Mouse (Mus musculus) inflammation-experienced regulatory T-cells, adult 6 months (primary cell): ENCODE measurements around the gene Iah1. TPM values are rescaled to one million over a fixed set of nuclear protein-coding genes. Genes with fewer than 3 reads are reported as not detected.

Experiments
- ATAC-seq: one replicate; pipeline ENCODE4 v1.8.0; 2017
- polyA plus RNA-seq, 3 experiments: library from polyadenylated mRNA; unstranded; fragments of 100-300 nt; shearing (Covaris generic); gene quantifications; one replicate each; pipeline ENCODE4 v1.2.1; 2017

The Iah1 gene
- polyA plus RNA-seq, 3 experiments from 2014 or later: 43.6 to 48.9 (median 46.6) TPM

DNA sequence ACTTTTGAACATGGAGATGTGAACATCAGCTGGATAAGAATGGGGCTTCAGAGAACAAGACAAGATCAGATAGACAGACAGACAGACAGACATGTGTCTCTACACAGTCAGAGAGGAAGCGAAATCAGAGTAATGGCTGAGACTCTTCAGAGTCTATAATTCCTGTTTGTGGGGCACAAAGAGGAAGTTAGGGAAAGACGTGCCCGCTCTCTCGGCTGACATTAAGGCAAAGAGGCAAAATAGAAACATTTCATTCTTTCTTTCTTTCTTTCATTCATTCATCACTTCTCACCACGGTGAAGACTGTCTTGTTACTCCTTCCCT lies 52.9 kb downstream of the Iah1 start:
- ATAC-seq: no peak

DNA sequence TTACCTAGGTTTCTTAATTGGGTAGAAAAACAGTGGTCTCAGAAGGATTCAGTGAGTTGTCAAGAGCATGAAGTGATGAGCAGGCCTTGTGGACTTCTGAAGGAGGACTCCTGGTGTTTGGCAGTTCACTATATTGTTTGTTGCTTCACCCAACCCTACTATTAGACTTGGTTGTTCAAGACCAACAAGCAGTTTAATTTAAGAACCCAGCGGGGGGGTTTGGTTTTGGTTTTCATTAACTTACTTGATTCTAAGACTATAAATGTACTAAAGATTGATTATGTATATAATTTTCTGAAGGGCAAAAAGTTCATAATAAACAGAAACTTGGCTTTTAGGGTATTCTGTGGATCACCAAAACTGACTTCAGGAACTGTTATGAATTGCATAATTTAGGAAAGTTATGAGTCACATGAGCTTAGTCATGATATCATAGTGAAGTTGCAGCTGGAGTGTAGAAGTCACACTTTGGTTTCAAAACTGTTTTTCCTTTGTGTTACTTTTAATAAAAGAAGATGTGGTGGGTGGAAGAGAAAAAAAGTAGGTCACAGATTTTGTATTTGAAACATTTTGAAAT lies 53.9 kb downstream of the Iah1 start:
- peak; percentile 24 for ATAC-seq

DNA sequence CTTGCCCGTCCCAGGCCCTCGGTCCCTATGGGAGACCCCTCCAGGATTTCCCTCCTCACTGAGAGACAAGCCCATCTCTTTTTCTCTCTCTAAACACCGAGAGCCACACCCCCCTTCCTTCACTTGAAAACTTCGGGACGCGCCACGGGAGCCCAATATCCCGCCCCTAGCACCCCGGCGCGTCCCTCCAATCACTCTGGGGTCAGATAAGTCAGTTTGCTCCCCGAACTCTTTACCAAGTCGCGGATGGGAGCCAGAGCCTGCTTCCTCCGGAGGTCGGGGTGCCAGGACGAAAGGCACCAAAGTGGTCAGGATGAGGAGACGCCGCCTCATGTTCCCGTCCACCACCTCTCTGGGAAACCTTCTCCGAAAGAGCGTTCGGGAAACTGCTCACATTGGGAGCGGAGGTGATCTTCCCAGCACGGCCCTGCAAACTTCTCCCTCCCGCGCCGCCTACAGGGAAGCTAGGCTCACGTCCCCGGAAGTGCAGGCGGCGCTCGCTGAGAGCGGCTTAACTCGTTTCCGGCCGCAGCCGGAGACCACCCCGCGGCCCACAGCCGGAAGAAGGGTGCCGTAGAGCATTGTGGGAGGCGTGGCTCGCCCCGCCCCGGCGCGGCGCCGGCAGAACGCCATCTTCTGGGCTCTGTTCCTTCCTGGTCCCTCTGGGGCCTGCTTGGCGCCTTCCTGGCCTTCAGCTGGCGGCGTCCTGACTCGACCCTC lies 57.1 kb downstream of the Iah1 start, which contains the start of gene Adam17:
Gene Adam17 (minus strand): TSS at position 533 of the 720 bp plus-strand sequence.
- peak; percentile 92 for ATAC-seq

Other genes with a start within 250 kb of the Iah1 start
- 100 to 1,000 TPM; 105 to 138 (median 128) TPM for gene Cpsf3, start 31.0 kb upstream of the Iah1 start, polyA plus RNA-seq
- 100 to 1,000 TPM in 1 of 3 experiments, 10 to 100 TPM in 2; 70.2 to 102 (median 87.2) TPM for gene Itgb1bp1, start 30.1 kb upstream of the Iah1 start, polyA plus RNA-seq
- gene Adam17, start 57.2 kb downstream of the Iah1 start, polyA plus RNA-seq: 10 to 100 TPM; 47.3 to 68.0 (median 67.7) TPM
- gene Ywhaq, start 101.2 kb downstream of the Iah1 start, polyA plus RNA-seq: 100 to 1,000 TPM; 167 to 333 (median 215) TPM